20 mouse cellular contexts compared by ENCODE assay signal in the genomic region with DNA sequence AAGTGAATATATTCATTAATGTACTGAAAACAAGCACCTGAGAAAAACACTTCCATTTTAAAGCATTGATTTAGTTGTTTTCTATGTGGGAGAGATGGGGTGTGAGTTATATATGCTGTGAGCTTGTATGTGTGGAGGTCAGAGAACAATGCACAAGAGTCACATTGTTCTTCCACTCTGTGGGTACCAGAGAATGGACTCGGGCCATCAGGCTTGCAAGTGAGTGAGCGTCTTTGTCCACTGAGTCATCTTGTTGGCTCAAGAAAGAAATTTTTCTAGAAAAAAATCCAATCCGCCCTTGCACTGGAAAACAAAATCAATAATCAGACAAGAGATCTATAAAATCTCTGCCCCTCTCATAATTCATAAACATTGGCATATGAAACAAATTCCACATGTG.
A peak's percentile ranks its signal among the peaks of the same experiment; 100 is the strongest.
DNase-seq lines count a peak whose midpoint lies in the region; TF ChIP-seq lines count a peak whose summit lies in the region.
"Had no signal": no experiment of that assay in that cellular context is flagged by ENCODE, and none has a peak within 500 bp of the region (broad histone marks: within the 10 kb centered on the region; RNA-seq: fewer than 3 reads in every experiment).

No protein-coding gene starts in this region.

- H3K27ac ChIP-seq in layer of hippocampus, adult 2 months = no peak overlapping the region
- H3K27ac ChIP-seq in embryonic facial prominence, embryonic 10.5 days (replicated peaks) = no peak overlapping the region
- H3K27ac ChIP-seq: embryonic facial prominence, embryonic 12.5 days; forebrain, embryonic 10.5 days; forebrain, embryonic 12.5 days had no signal

- H3K9me3 ChIP-seq in embryonic facial prominence, embryonic 10.5 days = no peaks in the 10 kb centered on the region
- H3K9me3 ChIP-seq: embryonic facial prominence, embryonic 12.5 days; forebrain, embryonic 10.5 days; forebrain, embryonic 12.5 days had no signal

- H3K4me3 ChIP-seq in layer of hippocampus, adult 2 months = no peak overlapping the region
- H3K4me3 ChIP-seq in embryonic facial prominence, embryonic 10.5 days = no peak overlapping the region
- H3K4me3 ChIP-seq: embryonic facial prominence, embryonic 12.5 days; forebrain, embryonic 10.5 days; forebrain, embryonic 12.5 days had no signal

- no peak for TF ChIP-seq CTCF in layer of hippocampus, adult 2 months (conservative IDR thresholded peaks at IDR 0.05)

- peak; percentile 44 for DNase-seq in layer of hippocampus, adult 9-11 months
- no peak for DNase-seq in layer of hippocampus, adult 2 months (ENCODE audit: low spot score in 2 of 2)
- peak; percentile 40 for DNase-seq in NIH3T3 (ENCODE audit: low read depth)
- peak; percentile 56 for DNase-seq in fibroblast of lung, adult 2 months (ENCODE audit: low read depth)
- DNase-seq in embryonic facial prominence, embryonic 10.5 days (ENCODE audit: low spot score) = no peak
- no peak for DNase-seq in thymus, postnatal 25 days
- no peak for DNase-seq in left cerebral cortex, postnatal 25 days (ENCODE audit: low spot score in 2 of 2)
- DNase-seq: adrenal gland, adult 8-10 months; adrenal gland, postnatal 14 days; adrenal gland, postnatal 36 days; cerebellum, adult 11 months; cerebellum, adult 18-20 months; cerebellum, adult 8-10 months; cerebellum, adult 9-11 months; cerebellum, postnatal 14 days; cerebellum, postnatal 36 days; embryo, embryonic 11 days had no signal

- no peaks in the 10 kb centered on the region for H3K36me3 ChIP-seq in embryonic facial prominence, embryonic 10.5 days (replicated peaks)
- H3K36me3 ChIP-seq: embryonic facial prominence, embryonic 12.5 days; forebrain, embryonic 10.5 days; forebrain, embryonic 12.5 days had no signal

- H3K4me1 ChIP-seq in embryonic facial prominence, embryonic 10.5 days = no peaks in the 10 kb centered on the region
- H3K4me1 ChIP-seq: embryonic facial prominence, embryonic 12.5 days; forebrain, embryonic 10.5 days; forebrain, embryonic 12.5 days had no signal

- no peaks in the 10 kb centered on the region for H3K27me3 ChIP-seq in embryonic facial prominence, embryonic 10.5 days (replicated peaks; ENCODE audit: low read depth, poor library complexity, severe bottlenecking)
- H3K27me3 ChIP-seq: embryonic facial prominence, embryonic 12.5 days; forebrain, embryonic 12.5 days had no signal

- WGBS in embryonic facial prominence, embryonic 10.5 days = 76% methylated on average over 3 of the region's 3 CpGs

- intact Hi-C loops in left cerebral cortex, postnatal 25 days (cut with DNase I) = no loop called here

Comparison
In these comparisons a context has a peak if more than half of its experiments do, and no peak if none do; other contexts are left out.
1. DNase-seq: peak in layer of hippocampus, adult 9-11 months (single experiment), NIH3T3 (single experiment) and fibroblast of lung, adult 2 months (single experiment); none in layer of hippocampus, adult 2 months (0 of 2), embryonic facial prominence, embryonic 10.5 days (single experiment), thymus, postnatal 25 days (single experiment) and left cerebral cortex, postnatal 25 days (0 of 2).